In the genomic region with DNA sequence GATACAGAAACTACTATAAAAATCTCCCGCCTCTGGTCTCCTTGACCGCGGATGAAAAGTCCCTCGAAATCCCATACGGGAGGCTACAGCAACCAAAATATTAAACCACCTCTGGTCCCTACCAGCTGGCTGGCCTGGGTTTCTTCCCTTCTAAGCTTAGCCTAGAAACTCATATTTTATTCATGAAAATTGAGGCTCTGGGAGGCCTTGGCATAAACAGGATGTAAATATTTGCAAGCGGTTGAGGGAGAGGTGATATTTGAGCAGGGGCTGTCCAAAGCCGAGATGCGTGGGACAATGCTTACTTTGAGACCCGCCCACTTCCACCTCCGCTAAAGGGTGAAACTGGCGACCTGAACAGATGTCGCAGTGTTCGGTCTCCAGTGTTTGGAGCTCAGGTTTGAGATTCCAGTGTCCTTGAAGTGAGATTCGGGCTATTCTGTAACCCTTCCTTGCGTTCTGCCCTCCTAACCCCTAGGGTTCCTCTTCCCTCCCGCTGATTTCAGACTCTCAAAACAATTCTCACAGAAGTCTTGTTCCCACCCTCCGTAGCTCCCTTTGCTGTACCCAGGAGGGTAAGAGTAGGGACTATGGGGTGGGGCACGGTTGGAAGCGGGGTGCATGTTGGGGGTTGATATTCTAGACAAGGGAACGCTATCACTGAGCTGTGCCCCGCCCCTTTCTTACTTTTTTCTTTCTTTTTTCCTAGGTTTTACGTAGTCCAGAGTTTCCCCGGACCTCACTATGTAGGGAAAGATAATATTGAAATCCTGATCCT, we compare ENCODE assay signal across 8 mouse cellular contexts. TPM values are rescaled to one million over a fixed set of nuclear protein-coding genes. Genes with fewer than 3 reads are reported as not detected.
DNase-seq lines count a peak whose midpoint lies in the region; ATAC-seq and TF ChIP-seq lines count a peak whose summit lies in the region.

No protein-coding gene starts in this region.

- H3K4me1 ChIP-seq in thymus, adult 2 months (replicated peaks; ENCODE audit: control insufficient read depth, insufficient read depth, low read length): peaks cover 13% of the 10 kb centered on the region
- peaks cover 9% of the 10 kb centered on the region for H3K4me1 ChIP-seq in forebrain, embryonic 16.5 days (replicated peaks; ENCODE audit: control insufficient read depth, insufficient read depth, low read length)
- peaks cover 40% of the 10 kb centered on the region for H3K4me1 ChIP-seq in liver, embryonic 12.5 days

- H3K9ac ChIP-seq in forebrain, embryonic 16.5 days (replicated peaks; ENCODE audit: low read depth, low read length): peak overlapping the region; percentile 63
- H3K9ac ChIP-seq in liver, embryonic 12.5 days: peak overlapping the region; percentile 55

- 4% methylated on average over 23 of the region's 23 CpGs for WGBS in thymus, adult 2 months
- 1% methylated on average over 23 of the region's 23 CpGs for WGBS in forebrain, embryonic 16.5 days
- under 1% methylated on average over 23 of the region's 23 CpGs for WGBS in liver, embryonic 12.5 days (ENCODE audit: insufficient replicate concordance)

- no peaks in the 10 kb centered on the region for H3K27me3 ChIP-seq in thymus, adult 2 months (ENCODE audit: control insufficient read depth, insufficient read depth, low read length)
- H3K27me3 ChIP-seq in forebrain, embryonic 16.5 days (replicated peaks; ENCODE audit: control insufficient read depth, insufficient read depth, low read length): no peaks in the 10 kb centered on the region
- H3K27me3 ChIP-seq in liver, embryonic 12.5 days (replicated peaks): no peaks in the 10 kb centered on the region

- peak overlapping the region; percentile 80 for H3K4me2 ChIP-seq in forebrain, embryonic 16.5 days (ENCODE audit: low read length)
- H3K4me2 ChIP-seq in liver, embryonic 12.5 days: peak overlapping the region; percentile 82

- H3K9me3 ChIP-seq in forebrain, embryonic 16.5 days (ENCODE audit: control insufficient read depth, low read length): no peaks in the 10 kb centered on the region
- H3K9me3 ChIP-seq in liver, embryonic 12.5 days (replicated peaks): 0 out of 2 replicates have a peak, but pooled peaks cover 4% of the 10 kb centered on the region

- TF ChIP-seq CTCF in thymus, adult 2 months (IDR thresholded peaks at IDR 0.05; ENCODE audit: borderline replicate concordance, control insufficient read depth, extremely low read depth, insufficient read depth, low read length, poor library complexity): no peak

- DNase-seq in thymus, adult 2 months: peak; percentile 53
- no peak for DNase-seq in thymus, adult 18-20 months
- DNase-seq in c-Kit-positive CD71-positive TER-119-negative erythroid progenitor cells, embryonic 14.5 days (ENCODE audit: low read depth): peak; percentile 51
- peak; percentile 57 for DNase-seq in yolk sac, embryonic 10.5 days (ENCODE audit: low spot score)

- no peak for TF ChIP-seq POLR2A in thymus, adult 2 months (IDR thresholded peaks at IDR 0.05; ENCODE audit: control insufficient read depth, extremely low read depth, insufficient read depth, low read length, poor library complexity)

- H3K4me3 ChIP-seq in thymus, adult 2 months (ENCODE audit: control insufficient read depth, insufficient read depth, low read length): peak overlapping the region; percentile 37
- H3K4me3 ChIP-seq in forebrain, embryonic 16.5 days (replicated peaks; ENCODE audit: low read length): peak overlapping the region; percentile 56
- peak overlapping the region; percentile 53 for H3K4me3 ChIP-seq in liver, embryonic 12.5 days

- no peaks in the 10 kb centered on the region for H3K36me3 ChIP-seq in thymus, adult 2 months (ENCODE audit: control insufficient read depth, insufficient read depth, low read length)
- H3K36me3 ChIP-seq in forebrain, embryonic 16.5 days (ENCODE audit: control insufficient read depth, insufficient read depth): no peaks in the 10 kb centered on the region
- H3K36me3 ChIP-seq in liver, embryonic 12.5 days: no peaks in the 10 kb centered on the region

- peak; percentile 85 for ATAC-seq in forebrain, embryonic 16.5 days
- ATAC-seq in inflammation-experienced regulatory T-cells, adult 6 months: peak; percentile 84
- ATAC-seq in liver, embryonic 12.5 days: peak; percentile 77
- ATAC-seq in monocyte, adult 5-6 weeks (replicated peaks; ENCODE audit: insufficient number of reproducible peaks, low FRiP score, low TSS enrichment, poor library complexity, severe bottlenecking): peak; percentile 57

- no peak overlapping the region for H3K27ac ChIP-seq in thymus, adult 2 months (ENCODE audit: control insufficient read depth, insufficient read depth, low read length)
- H3K27ac ChIP-seq in forebrain, embryonic 16.5 days (ENCODE audit: low read length): peak overlapping the region; percentile 76
- 0 out of 2 replicates have a peak overlapping the region, but pooled peaks have one; percentile 3 for H3K27ac ChIP-seq in liver, embryonic 12.5 days

RNA-seq across cellular contexts. Expression of a gene that starts 9.2 kb away (rescaled TPM):
- 133 and 145 TPM in 2 replicates for polyA plus RNA-seq in thymus, adult 2 months (2012; rRNA removed)
- polyA plus RNA-seq in forebrain, embryonic 16.5 days (2015; fragmentation: Nextera tagmentation; extraction: Ambion mirVana): 212 and 215 TPM in 2 replicates
- 100 to 1,000 TPM; 140 to 223 (median 144) TPM for polyA plus RNA-seq in inflammation-experienced regulatory T-cells, adult 6 months (2017; shearing (Covaris generic))
- polyA plus RNA-seq in liver, embryonic 12.5 days (2016; fragmentation: Nextera tagmentation; extraction: Ambion mirVana): 259 and 263 TPM in 2 replicates
- total RNA-seq in monocyte, adult 5-6 weeks (2017): 50.7 to 69.7 TPM (median 58.7 TPM) in 3 replicates

RNA-seq across cellular contexts. Expression of a gene that starts 11.9 kb away (rescaled TPM):
- polyA plus RNA-seq in thymus, adult 2 months (2012; rRNA removed): 0.09 and 0.15 TPM in 2 replicates
- 0.41 and 0.86 TPM in 2 replicates for polyA plus RNA-seq in forebrain, embryonic 16.5 days (2015; fragmentation: Nextera tagmentation; extraction: Ambion mirVana)
- 1 to 10 TPM in 1 of 3 experiments, under 1 TPM in 1, not detected in 1; 0.28 to 1.1 TPM for polyA plus RNA-seq in inflammation-experienced regulatory T-cells, adult 6 months (2017; shearing (Covaris generic))
- not detected in 2 replicates for polyA plus RNA-seq in liver, embryonic 12.5 days (2016; fragmentation: Nextera tagmentation; extraction: Ambion mirVana)
- total RNA-seq in monocyte, adult 5-6 weeks (2017): not detected in 3 replicates

RNA-seq across cellular contexts. Expression of a gene that starts 19.7 kb away (rescaled TPM):
- 23.4 and 26.0 TPM in 2 replicates for polyA plus RNA-seq in thymus, adult 2 months (2012; rRNA removed)
- polyA plus RNA-seq in forebrain, embryonic 16.5 days (2015; fragmentation: Nextera tagmentation; extraction: Ambion mirVana): 16.2 and 16.6 TPM in 2 replicates
- polyA plus RNA-seq in inflammation-experienced regulatory T-cells, adult 6 months (2017; shearing (Covaris generic)): under 1 TPM; 0.55 to 0.88 (median 0.74) TPM
- 0.94 and 1.0 TPM in 2 replicates for polyA plus RNA-seq in liver, embryonic 12.5 days (2016; fragmentation: Nextera tagmentation; extraction: Ambion mirVana)
- 18.2 to 30.1 TPM (median 20.4 TPM) in 3 replicates for total RNA-seq in monocyte, adult 5-6 weeks (2017)

RNA-seq across cellular contexts. Expression of a gene that starts 42.9 kb away (rescaled TPM):
- 7.8 and 7.9 TPM in 2 replicates for polyA plus RNA-seq in thymus, adult 2 months (2012; rRNA removed)
- polyA plus RNA-seq in forebrain, embryonic 16.5 days (2015; fragmentation: Nextera tagmentation; extraction: Ambion mirVana): 3.0 and 5.3 TPM in 2 replicates
- 10 to 100 TPM in 2 of 3 experiments, 1 to 10 TPM in 1; 6.3 to 13.1 (median 12.2) TPM for polyA plus RNA-seq in inflammation-experienced regulatory T-cells, adult 6 months (2017; shearing (Covaris generic))
- 1.7 and 1.8 TPM in 2 replicates for polyA plus RNA-seq in liver, embryonic 12.5 days (2016; fragmentation: Nextera tagmentation; extraction: Ambion mirVana)
- total RNA-seq in monocyte, adult 5-6 weeks (2017): 191 to 217 TPM (median 196 TPM) in 3 replicates

Comparison
In these comparisons a context has a peak if more than half of its experiments do, and no peak if none do; other contexts are left out.
1. DNase-seq: peak in thymus, adult 2 months (single experiment), c-Kit-positive CD71-positive TER-119-negative erythroid progenitor cells, embryonic 14.5 days (single experiment) and yolk sac, embryonic 10.5 days (single experiment); none in thymus, adult 18-20 months (0 of 2).
2. Peak in every context shown above with its lines, with median percentiles within 50 percentile points of each other: H3K4me3 ChIP-seq and ATAC-seq.